Mouse (Mus musculus) testis, adult 2 months (tissue): ENCODE measurements around the gene P4ha1.

Experiments used
- CTCF ChIP-seq: fragments of 200-500 bp; IDR thresholded peaks from 2 replicates; pipeline ENCODE4 v1.5.1; 2012; ENCODE audit warnings: low read depth, mild to moderate bottlenecking, inconsistent platforms, low read length, moderate library complexity; ENCODE audit not compliant: control insufficient read depth, insufficient read depth, insufficient replicate concordance
- POLR2A ChIP-seq: fragments of 200-500 bp; IDR thresholded peaks from 2 replicates; pipeline ENCODE4 v1.6.1; 2012; ENCODE audit warnings: low read depth, mild to moderate bottlenecking, inconsistent platforms, low read length, moderate library complexity; ENCODE audit not compliant: control insufficient read depth

DNA sequence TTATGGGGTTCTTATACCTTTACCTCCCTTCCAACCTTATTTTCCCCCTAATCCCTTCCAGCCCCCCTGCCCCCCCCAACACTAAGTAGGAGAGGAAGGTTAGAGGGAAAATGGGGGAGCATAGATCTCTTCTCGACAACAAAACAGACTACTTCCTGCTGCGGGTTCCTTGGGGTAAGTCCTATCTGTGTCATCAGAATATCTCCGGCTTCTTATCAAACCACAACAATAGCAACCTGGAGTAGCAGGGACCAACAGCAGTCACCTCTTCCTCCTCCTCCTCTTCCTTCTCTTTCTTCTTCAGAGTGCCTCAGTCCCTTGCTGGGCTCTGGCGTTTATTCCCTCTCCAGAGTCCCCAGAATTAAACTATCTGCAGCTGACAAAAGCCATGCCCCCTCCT lies 68.8 kb downstream of the P4ha1 start:
- TF ChIP-seq CTCF (no peak), POLR2A (no peak)
